Mouse (Mus musculus): Measurements from ENCODE around the gene Por. TPM values are rescaled to one million over a fixed set of nuclear protein-coding genes. Genes with fewer than 3 reads are reported as not detected.

Por gene
- polyA plus RNA-seq, 1 experiment from 2014 or later: 121 TPM

DNA sequence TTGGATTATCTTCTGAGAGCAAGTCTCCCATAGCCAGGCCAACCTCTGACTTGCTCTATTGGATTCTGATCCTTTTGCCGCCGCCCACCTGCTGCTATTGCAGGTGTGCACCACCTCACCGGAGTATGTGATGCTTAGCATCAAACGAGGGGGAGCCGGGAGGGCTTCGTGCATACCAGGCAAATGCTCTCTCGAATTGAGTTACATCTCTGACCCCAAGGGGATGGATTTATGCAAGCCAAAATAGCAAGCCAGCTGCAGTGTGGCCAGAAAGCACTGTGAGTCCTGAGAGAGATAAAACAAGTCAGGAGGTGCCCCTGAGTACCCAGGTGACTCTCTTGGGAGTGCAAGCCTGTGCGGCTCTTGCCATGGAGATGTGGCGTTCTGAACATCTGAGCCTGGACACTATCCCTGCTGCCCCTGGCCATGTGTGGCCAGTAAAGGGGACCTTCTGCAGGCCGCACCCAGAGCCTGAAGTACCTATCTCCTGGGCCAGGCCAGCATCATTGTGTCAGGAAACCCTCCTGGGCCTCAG, 49.8 kb downstream of the Por start:
- no peaks in the 10 kb centered on the region for H3K9me3 ChIP-seq (ENCODE audit: control insufficient read depth, low read length)
- no peak overlapping the region for H3K4me2 ChIP-seq (ENCODE audit: low read depth, severe bottlenecking)
- ATAC-seq (ENCODE audit: insufficient number of reproducible peaks, low FRiP score, low TSS enrichment, low read depth) (no peak), DNase-seq (ENCODE audit: low spot score) (no peak)
- H3K36me3 ChIP-seq (ENCODE audit: control insufficient read depth, insufficient read depth, low read length): peaks cover 6% of the 10 kb centered on the region
- WGBS: 80% methylated on average over 10 of the region's 10 CpGs
- H3K27me3 ChIP-seq (ENCODE audit: control insufficient read depth, insufficient read depth, low read length): no peaks in the 10 kb centered on the region
- peaks cover 15% of the 10 kb centered on the region for H3K4me1 ChIP-seq (ENCODE audit: control insufficient read depth, insufficient read depth, low read length)
- H3K4me3 ChIP-seq (ENCODE audit: low read depth, low read length): no peak overlapping the region
- H3K27ac ChIP-seq (replicated peaks; ENCODE audit: low read depth, low read length): no peak overlapping the region
- no peak overlapping the region for H3K9ac ChIP-seq (ENCODE audit: low read length)

DNA sequence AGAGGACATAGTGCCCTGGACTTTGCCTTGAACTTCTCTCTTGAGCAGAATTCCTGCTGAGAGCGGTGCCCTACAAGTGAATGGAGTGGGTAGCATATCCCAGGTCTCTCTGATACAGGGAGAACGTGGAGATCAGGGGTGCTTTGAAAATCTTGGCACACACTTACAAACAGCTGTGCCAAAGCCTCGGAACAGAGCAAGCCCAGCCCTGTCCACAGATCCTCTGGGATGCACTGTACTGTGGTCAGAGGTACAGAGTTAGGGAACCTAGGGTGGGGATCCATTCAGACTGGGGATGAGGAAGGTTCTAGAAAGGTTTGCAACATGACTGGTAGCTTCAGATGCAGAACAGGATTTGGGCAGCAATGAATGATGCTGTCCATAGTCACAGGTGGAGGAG, 50.3 kb downstream of the Por start:
- H3K27ac ChIP-seq (replicated peaks; ENCODE audit: low read depth, low read length): no peak overlapping the region
- H3K4me1 ChIP-seq (ENCODE audit: control insufficient read depth, insufficient read depth, low read length): peaks cover 20% of the 10 kb centered on the region
- no peak overlapping the region for H3K4me3 ChIP-seq (ENCODE audit: low read depth, low read length)
- no peaks in the 10 kb centered on the region for H3K9me3 ChIP-seq (ENCODE audit: control insufficient read depth, low read length)
- ATAC-seq (ENCODE audit: insufficient number of reproducible peaks, low FRiP score, low TSS enrichment, low read depth) (no peak), DNase-seq (ENCODE audit: low spot score) (no peak)
- H3K36me3 ChIP-seq (ENCODE audit: control insufficient read depth, insufficient read depth, low read length): peaks cover 6% of the 10 kb centered on the region
- no peaks in the 10 kb centered on the region for H3K27me3 ChIP-seq (ENCODE audit: control insufficient read depth, insufficient read depth, low read length)
- no peak overlapping the region for H3K4me2 ChIP-seq (ENCODE audit: low read depth, severe bottlenecking)
- no peak overlapping the region for H3K9ac ChIP-seq (ENCODE audit: low read length)
- 87% methylated on average over 3 of the region's 3 CpGs for WGBS

DNA sequence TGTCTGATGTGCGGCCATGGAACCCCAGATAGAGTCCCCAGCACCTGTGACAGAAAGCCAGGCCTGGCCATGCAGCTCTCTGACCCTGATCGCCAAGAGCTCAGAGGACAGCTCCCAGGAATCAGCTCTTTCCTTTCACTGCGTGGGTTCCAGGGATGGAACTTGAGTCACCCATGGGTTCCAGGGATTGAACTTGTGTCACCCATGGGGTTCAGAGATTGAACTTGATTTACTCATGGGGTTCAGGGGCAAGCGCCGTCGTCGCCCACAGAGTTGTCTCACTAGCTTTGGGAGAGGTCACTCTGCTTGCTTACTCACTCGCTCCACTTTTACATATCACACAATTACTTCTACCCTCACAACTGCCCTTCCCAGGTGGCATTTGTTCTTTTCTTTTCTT, 51.2 kb downstream of the Por start:
- H3K9me3 ChIP-seq (ENCODE audit: control insufficient read depth, low read length): no peaks in the 10 kb centered on the region
- no peak for ATAC-seq (ENCODE audit: insufficient number of reproducible peaks, low FRiP score, low TSS enrichment, low read depth)
- H3K4me1 ChIP-seq (ENCODE audit: control insufficient read depth, insufficient read depth, low read length): peaks cover 27% of the 10 kb centered on the region
- H3K4me3 ChIP-seq (ENCODE audit: low read depth, low read length): no peak overlapping the region
- 95% methylated on average over 8 of the region's 8 CpGs for WGBS
- H3K36me3 ChIP-seq (ENCODE audit: control insufficient read depth, insufficient read depth, low read length): peaks cover 5% of the 10 kb centered on the region
- H3K4me2 ChIP-seq (ENCODE audit: low read depth, severe bottlenecking): no peak overlapping the region
- H3K27me3 ChIP-seq (ENCODE audit: control insufficient read depth, insufficient read depth, low read length): no peaks in the 10 kb centered on the region
- no peak overlapping the region for H3K9ac ChIP-seq (ENCODE audit: low read length)
- no peak overlapping the region for H3K27ac ChIP-seq (replicated peaks; ENCODE audit: low read depth, low read length)
- no peak for DNase-seq (ENCODE audit: low spot score)

DNA sequence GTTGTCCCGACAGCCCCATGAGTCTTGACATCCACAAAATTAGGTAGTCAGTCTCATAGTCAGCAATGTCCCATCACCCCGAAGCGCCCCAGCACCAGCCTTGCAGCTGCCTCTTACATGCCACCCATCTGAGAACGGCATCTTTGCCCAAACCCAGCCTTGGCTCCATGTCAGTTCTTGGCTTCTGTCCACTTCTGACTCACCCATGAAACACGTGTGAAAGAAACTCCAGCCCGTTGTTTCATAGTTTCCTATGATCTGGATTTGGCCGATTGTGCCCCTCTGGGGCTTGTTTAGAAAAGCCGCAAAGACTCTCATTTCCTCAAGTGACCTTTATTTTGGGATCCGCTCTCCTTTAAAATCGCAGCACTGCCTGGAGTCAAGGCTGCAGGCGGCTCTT, 52.3 kb downstream of the Por start:
- Histone ChIP-seq H3K4me2 (ENCODE audit: low read depth, severe bottlenecking) (no peak overlapping the region), H3K9ac (ENCODE audit: low read length) (no peak overlapping the region), H3K36me3 (ENCODE audit: control insufficient read depth, insufficient read depth, low read length) (peaks cover 2% of the 10 kb centered on the region), H3K27me3 (ENCODE audit: control insufficient read depth, insufficient read depth, low read length) (no peaks in the 10 kb centered on the region), H3K4me3 (ENCODE audit: low read depth, low read length) (no peak overlapping the region), H3K4me1 (ENCODE audit: control insufficient read depth, insufficient read depth, low read length) (peaks cover 38% of the 10 kb centered on the region), H3K27ac (replicated peaks; ENCODE audit: low read depth, low read length) (no peak overlapping the region), H3K9me3 (ENCODE audit: control insufficient read depth, low read length) (no peaks in the 10 kb centered on the region)
- WGBS: 86% methylated on average over 11 of the region's 11 CpGs
- DNase-seq (ENCODE audit: low spot score): no peak
- no peak for ATAC-seq (ENCODE audit: insufficient number of reproducible peaks, low FRiP score, low TSS enrichment, low read depth)

DNA sequence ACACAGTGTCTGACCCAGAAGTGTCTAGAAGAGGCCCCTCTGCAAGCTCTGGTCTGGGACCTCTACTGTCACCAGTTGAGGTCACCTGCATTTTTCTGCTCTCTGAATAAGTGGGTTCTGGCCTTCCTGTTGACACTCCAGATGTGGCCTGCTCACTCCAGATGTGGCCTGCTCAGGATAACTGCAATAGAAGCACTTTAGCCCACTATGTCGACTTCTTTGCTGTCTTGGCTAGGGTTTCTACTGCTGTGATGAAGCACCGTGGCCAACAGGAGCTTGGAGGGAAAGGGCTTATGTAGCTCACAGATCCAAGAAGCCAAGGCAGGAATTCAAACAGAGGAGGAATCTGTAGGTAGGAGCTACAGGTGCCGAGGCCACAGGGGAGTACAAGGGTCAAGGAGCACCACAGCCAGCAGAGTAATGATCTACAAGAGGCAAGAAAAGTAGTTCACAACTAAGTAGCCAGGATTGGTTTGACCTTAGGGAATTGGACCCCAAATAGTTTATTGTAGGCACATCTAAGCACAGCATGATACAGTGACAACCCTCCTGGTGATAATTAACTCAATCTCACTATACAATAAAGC, 53.4 kb downstream of the Por start:
- Histone ChIP-seq H3K36me3 (ENCODE audit: control insufficient read depth, insufficient read depth, low read length) (no peaks in the 10 kb centered on the region; the same call in 1 of the 2 replicates), H3K27ac (replicated peaks; ENCODE audit: low read depth, low read length) (0 out of 2 replicates have a peak overlapping the region, but pooled peaks have one; percentile 24), H3K4me1 (ENCODE audit: control insufficient read depth, insufficient read depth, low read length) (peaks cover 42% of the 10 kb centered on the region), H3K4me2 (ENCODE audit: low read depth, severe bottlenecking) (no peak overlapping the region), H3K9me3 (ENCODE audit: control insufficient read depth, low read length) (no peaks in the 10 kb centered on the region), H3K27me3 (ENCODE audit: control insufficient read depth, insufficient read depth, low read length) (no peaks in the 10 kb centered on the region), H3K4me3 (ENCODE audit: low read depth, low read length) (no peak overlapping the region), H3K9ac (ENCODE audit: low read length) (no peak overlapping the region)
- no peak for DNase-seq (ENCODE audit: low spot score)
- 42% methylated on average over 3 of the region's 3 CpGs for WGBS
- no peak for ATAC-seq (ENCODE audit: insufficient number of reproducible peaks, low FRiP score, low TSS enrichment, low read depth)

DNA sequence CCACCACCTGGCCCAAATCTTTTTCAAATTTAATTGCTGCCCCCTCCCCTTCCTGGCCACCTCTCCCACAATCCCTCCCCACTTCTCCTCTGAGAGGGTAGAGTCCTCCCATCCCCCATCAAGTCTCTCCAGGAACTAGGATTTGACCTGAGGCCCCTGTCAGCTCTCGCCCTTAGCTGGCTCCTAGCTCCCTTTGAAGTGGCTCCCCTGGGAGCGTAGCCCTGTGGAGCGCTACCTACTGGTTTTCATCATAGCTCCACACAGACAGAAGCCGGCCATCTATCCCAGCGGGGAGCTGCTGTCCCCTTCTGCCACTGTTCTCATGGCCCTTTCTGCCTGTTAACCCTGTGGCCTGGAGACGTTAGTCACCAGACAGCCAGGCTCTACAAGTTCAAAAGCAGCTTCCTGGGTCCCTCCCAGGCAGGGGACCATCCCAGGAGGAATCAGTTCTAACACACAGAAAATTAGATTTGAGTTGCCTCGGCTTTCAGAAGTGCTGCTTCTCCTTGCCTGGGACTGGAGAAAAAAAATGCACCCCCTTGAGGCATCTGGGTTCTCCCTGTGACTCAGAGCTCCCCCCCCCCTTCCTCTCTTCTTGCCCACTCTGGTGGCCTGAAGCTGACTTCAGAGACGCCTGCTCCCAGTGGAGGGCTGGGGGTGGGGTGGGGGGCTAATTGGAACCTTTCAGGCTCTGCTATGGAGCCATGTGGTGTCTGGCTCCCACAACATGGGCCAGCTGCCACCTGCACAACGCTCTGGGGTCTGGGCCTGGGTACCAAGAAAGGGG, 54.9 kb downstream of the Por start:
- Histone ChIP-seq H3K4me1 (ENCODE audit: control insufficient read depth, insufficient read depth, low read length) (peaks cover 42% of the 10 kb centered on the region), H3K27ac (replicated peaks; ENCODE audit: low read depth, low read length) (peak overlapping the region; percentile 97)
- peak; percentile 83 for DNase-seq (ENCODE audit: low spot score)

DNA sequence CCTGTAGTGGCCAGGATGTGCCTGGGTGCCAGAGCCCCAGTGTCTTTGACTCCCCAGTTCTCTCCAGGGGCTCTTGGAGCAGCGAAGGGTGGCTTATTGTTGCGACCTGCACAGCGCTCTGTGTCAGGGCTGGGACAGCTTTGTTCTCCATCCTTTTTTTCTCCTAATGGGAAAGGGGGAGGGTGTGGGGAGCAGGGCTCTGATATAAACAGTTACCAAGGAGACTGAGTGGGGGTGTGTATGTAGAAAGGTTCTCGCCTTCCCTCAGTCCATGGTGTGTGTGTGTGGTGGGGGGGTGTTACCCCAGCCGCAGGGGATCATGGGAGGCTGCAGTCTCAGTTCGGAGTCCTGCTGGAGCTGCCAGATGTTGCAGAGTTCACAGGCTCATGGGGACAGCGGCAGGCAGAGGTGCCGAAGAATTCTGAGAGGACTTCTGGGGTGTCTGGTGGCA, 55.6 kb downstream of the Por start:
- Histone ChIP-seq H3K4me3 (ENCODE audit: low read depth, low read length) (peak overlapping the region; percentile 25), H3K36me3 (ENCODE audit: control insufficient read depth, insufficient read depth, low read length) (peaks cover 8% of the 10 kb centered on the region; the same call in 1 of the 2 replicates), H3K9ac (ENCODE audit: low read length) (peak overlapping the region; percentile 62), H3K9me3 (ENCODE audit: control insufficient read depth, low read length) (no peaks in the 10 kb centered on the region), H3K4me2 (ENCODE audit: low read depth, severe bottlenecking) (peak overlapping the region; percentile 53), H3K4me1 (ENCODE audit: control insufficient read depth, insufficient read depth, low read length) (peaks cover 42% of the 10 kb centered on the region), H3K27ac (replicated peaks; ENCODE audit: low read depth, low read length) (peak overlapping the region; percentile 97), H3K27me3 (ENCODE audit: control insufficient read depth, insufficient read depth, low read length) (no peaks in the 10 kb centered on the region)
- ATAC-seq (ENCODE audit: insufficient number of reproducible peaks, low FRiP score, low TSS enrichment, low read depth) (peak; percentile 87), DNase-seq (ENCODE audit: low spot score) (peak; percentile 86)
- 3% methylated on average over 8 of the region's 8 CpGs for WGBS

More for the DNA sequence above, 54.9 kb downstream of the Por start:
- H3K27me3 ChIP-seq (ENCODE audit: control insufficient read depth, insufficient read depth, low read length): no peaks in the 10 kb centered on the region
- H3K4me2 ChIP-seq (ENCODE audit: low read depth, severe bottlenecking): peak overlapping the region; percentile 53
- H3K9ac ChIP-seq (ENCODE audit: low read length): peak overlapping the region; percentile 46
- ATAC-seq (ENCODE audit: insufficient number of reproducible peaks, low FRiP score, low TSS enrichment, low read depth): peak; percentile 87
- peak overlapping the region; percentile 8; the same call in 1 of the 2 replicates for H3K4me3 ChIP-seq (ENCODE audit: low read depth, low read length)
- peaks cover 3% of the 10 kb centered on the region; the same call in 1 of the 2 replicates for H3K36me3 ChIP-seq (ENCODE audit: control insufficient read depth, insufficient read depth, low read length)
- WGBS: 1% methylated on average over 9 of the region's 9 CpGs
- no peaks in the 10 kb centered on the region for H3K9me3 ChIP-seq (ENCODE audit: control insufficient read depth, low read length)

DNA sequence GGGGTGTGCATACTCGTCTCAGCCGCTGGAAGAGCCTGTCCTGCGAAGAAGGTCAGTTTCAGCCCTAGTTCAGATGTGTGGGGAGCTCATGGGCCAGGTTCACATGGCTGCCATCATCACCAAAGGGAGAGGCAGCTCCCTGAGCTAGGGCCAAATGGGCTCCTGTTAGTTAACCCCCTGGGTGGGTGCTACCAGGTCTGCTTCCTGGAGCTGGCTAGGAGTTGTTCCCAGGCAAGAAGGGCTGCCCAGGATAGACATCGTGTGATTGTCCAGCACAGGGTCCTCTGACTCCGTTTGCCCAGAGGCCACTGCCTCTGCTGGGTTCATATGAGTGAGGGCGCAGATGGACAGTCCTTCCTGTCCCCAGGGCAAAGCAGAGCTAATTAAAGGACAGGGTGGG, 56.2 kb downstream of the Por start:
- H3K9ac ChIP-seq (ENCODE audit: low read length): peak overlapping the region; percentile 62
- DNase-seq (ENCODE audit: low spot score): no peak

More for the DNA sequence above, 56.2 kb downstream of the Por start:
- Histone ChIP-seq H3K4me3 (ENCODE audit: low read depth, low read length) (peak overlapping the region; percentile 25), H3K27me3 (ENCODE audit: control insufficient read depth, insufficient read depth, low read length) (no peaks in the 10 kb centered on the region), H3K4me1 (ENCODE audit: control insufficient read depth, insufficient read depth, low read length) (peaks cover 42% of the 10 kb centered on the region), H3K4me2 (ENCODE audit: low read depth, severe bottlenecking) (peak overlapping the region; percentile 53), H3K9me3 (ENCODE audit: control insufficient read depth, low read length) (no peaks in the 10 kb centered on the region), H3K27ac (replicated peaks; ENCODE audit: low read depth, low read length) (peak overlapping the region; percentile 97), H3K36me3 (ENCODE audit: control insufficient read depth, insufficient read depth, low read length) (peaks cover 14% of the 10 kb centered on the region)
- WGBS: 15% methylated on average over 6 of the region's 6 CpGs
- no peak for ATAC-seq (ENCODE audit: insufficient number of reproducible peaks, low FRiP score, low TSS enrichment, low read depth)
